Mouse (Mus musculus) lung, embryonic 14.5 days (tissue): ENCODE measurements around the gene Spert. TPM values are rescaled to one million over a fixed set of nuclear protein-coding genes. Genes with fewer than 3 reads are reported as not detected.

Experiments
- ATAC-seq: fragments of 200-750 bp; cut with Nextera tagmentation; 2 replicates; pipeline ENCODE4 v1.8.0; 2017; ENCODE audit warnings: mild to moderate bottlenecking, moderate TSS enrichment, moderate library complexity; ENCODE audit not compliant: insufficient read depth
- DNase-seq: peaks from one replicate; pipeline ENCODE4 v3.0.0-alpha.2; 2015
- H3K27ac ChIP-seq: fragments of 300-500 bp; sonication (generic); 2 replicates; pipeline ENCODE4 v1.5.1; 2014; ENCODE audit warnings: low read depth, mild to moderate bottlenecking, moderate library complexity
- H3K27me3 ChIP-seq: fragments of 300-500 bp; sonication (generic); 2 replicates; pipeline ENCODE4 v1.6.1; 2014; ENCODE audit warnings: low read length, control low read depth; ENCODE audit not compliant: insufficient read depth
- H3K36me3 ChIP-seq: fragments of 300-500 bp; sonication (generic); 2 replicates; pipeline ENCODE4 v1.6.1; 2014; ENCODE audit warnings: control low read depth; ENCODE audit not compliant: insufficient read depth
- H3K4me1 ChIP-seq: fragments of 300-500 bp; sonication (generic); 2 replicates; pipeline ENCODE4 v1.6.1; 2014; ENCODE audit warnings: antibody characterized with exemption, control low read depth; ENCODE audit not compliant: insufficient read depth
- H3K4me2 ChIP-seq: fragments of 300-500 bp; sonication (generic); 2 replicates; pipeline ENCODE4 v1.6.1; 2014; ENCODE audit warnings: mild to moderate bottlenecking
- H3K4me3 ChIP-seq: fragments of 300-500 bp; sonication (generic); 2 replicates; pipeline ENCODE4 v1.5.1; 2014; ENCODE audit warnings: low read depth, low read length
- H3K9ac ChIP-seq: fragments of 300-500 bp; sonication (generic); 2 replicates; pipeline ENCODE4 v1.6.1; 2014
- H3K9me3 ChIP-seq: fragments of 300-500 bp; sonication (generic); 2 replicates; pipeline ENCODE4 v1.6.1; 2016; ENCODE audit warnings: low read depth, low read length, control low read depth
- CTCF ChIP-seq: IDR thresholded peaks from 2 replicates; pipeline ENCODE4 v1.5.1; 2016; ENCODE audit warnings: antibody characterized with exemption, low read depth
- WGBS: fragments of 180-500 bp; shearing (Covaris S2); extraction: QIAGEN DNeasy Blood & Tissue Kit; methylation state at CpG from one replicate; pipeline ENCODE4 v1.1.7; 2014; 5-methylcytosine and 5-hydroxymethylcytosine counted together
- polyA plus RNA-seq: library from polyadenylated mRNA; unstranded; fragments of >200 nt; fragmentation: Nextera tagmentation; extraction: Ambion mirVana; gene quantifications from 2 replicates; pipeline ENCODE4 v1.2.1, GENCODE M21; 2014

The Spert gene
- polyA plus RNA-seq, 1 experiment from 2014 or later: not detected

DNA sequence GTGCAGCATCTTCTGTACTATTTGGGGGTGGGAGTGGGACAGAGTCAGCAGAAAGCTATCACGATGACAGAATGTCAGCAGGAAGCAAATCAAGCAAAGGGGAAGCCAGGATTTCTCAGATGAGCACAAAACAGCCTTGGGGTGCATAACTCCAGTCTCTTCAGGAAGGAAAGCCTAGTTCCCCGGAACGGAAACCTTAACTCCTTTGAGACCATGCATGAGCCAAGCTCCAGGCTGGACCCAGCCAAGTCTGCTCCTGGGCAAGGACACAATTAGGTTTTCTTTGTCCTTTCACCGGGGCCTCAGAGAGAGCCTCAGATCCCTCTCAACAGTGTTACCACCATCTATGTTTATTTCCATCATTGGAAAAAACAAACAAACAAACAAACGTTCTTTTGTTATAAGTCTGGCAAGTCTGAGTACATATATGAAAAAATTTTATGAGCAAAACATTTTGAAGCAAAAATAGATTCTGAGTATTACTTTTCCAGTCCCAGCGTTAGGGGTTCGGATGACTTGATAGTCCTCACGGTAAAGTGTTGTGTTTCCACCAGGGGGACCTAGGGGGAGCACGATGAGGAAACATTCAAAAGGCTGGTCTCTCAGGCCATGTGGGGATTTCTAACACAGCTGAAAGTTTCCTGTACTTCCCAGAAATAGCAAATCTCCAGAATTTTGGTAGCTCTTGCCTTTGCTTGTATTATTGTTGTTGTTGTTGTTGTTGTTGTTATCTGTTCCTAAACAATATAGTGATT is 31.2 kb downstream of the Spert start:
- Histone ChIP-seq H3K27ac (no peak overlapping the region), H3K4me1 (no peaks in the 10 kb centered on the region), H3K27me3 (no peaks in the 10 kb centered on the region), H3K4me3 (no peak overlapping the region), H3K36me3 (no peaks in the 10 kb centered on the region), H3K9ac (no peak overlapping the region), H3K4me2 (no peak overlapping the region), H3K9me3 (no peaks in the 10 kb centered on the region)
- TF ChIP-seq CTCF: peak; percentile 24; the same call in 1 of the 2 replicates
- peak; percentile 23 for DNase-seq
- 45% methylated on average over 9 of the region's 9 CpGs for WGBS
- ATAC-seq: no peak

DNA sequence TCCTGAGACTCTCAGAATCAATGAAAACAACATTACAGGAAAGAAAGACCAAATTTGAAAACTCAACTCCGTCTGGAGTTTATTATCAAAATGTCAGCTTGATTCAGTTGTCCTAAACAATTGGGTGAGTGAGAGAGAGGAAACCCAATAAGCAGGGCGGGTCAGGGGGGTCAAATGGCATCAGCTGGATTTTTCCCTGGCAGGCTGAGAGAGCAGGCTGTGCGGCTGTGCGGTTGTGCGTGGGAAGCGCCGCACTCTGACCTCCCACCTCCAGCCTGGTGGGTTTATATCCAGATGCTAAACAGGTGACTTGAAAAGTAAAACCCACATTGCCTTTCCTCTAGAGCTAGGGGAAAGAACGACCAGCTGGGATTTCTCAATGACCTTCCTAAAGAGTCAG is 51.2 kb downstream of the Spert start:
- no peak overlapping the region for H3K27ac ChIP-seq
- DNase-seq (no peak), ATAC-seq (no peak)
- H3K9ac ChIP-seq: no peak overlapping the region
- 17% methylated on average over 8 of the region's 8 CpGs for WGBS
- no peaks in the 10 kb centered on the region for H3K27me3 ChIP-seq
- H3K4me1 ChIP-seq: no peaks in the 10 kb centered on the region
- H3K36me3 ChIP-seq: no peaks in the 10 kb centered on the region
- no peaks in the 10 kb centered on the region for H3K9me3 ChIP-seq
- H3K4me3 ChIP-seq: no peak overlapping the region
- TF ChIP-seq CTCF: no peak
- no peak overlapping the region for H3K4me2 ChIP-seq

DNA sequence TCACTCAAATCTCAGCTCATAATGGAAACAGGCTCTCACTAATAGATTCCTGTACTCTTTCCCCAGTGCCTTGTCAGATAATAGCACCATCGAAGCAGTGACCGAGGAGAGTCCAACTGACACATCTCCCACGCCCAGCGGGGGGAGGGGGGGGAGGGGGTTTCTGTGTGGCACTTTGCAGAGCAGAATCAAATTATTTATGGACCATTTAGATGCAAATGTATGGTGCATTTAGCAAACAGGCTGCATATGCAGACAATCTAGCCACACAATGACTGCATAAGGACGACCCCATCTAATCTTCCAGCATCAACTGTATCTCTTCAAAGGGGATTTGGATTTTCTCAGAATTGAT is 51.9 kb downstream of the Spert start:
- no peak for TF ChIP-seq CTCF
- no peaks in the 10 kb centered on the region for H3K9me3 ChIP-seq
- H3K4me3 ChIP-seq: no peak overlapping the region
- no peaks in the 10 kb centered on the region for H3K27me3 ChIP-seq
- no peaks in the 10 kb centered on the region for H3K36me3 ChIP-seq
- H3K4me1 ChIP-seq: no peaks in the 10 kb centered on the region
- DNase-seq (no peak), ATAC-seq (no peak)
- H3K4me2 ChIP-seq: no peak overlapping the region
- 33% methylated on average over 5 of the region's 5 CpGs for WGBS
- H3K27ac ChIP-seq: no peak overlapping the region
- H3K9ac ChIP-seq: no peak overlapping the region

DNA sequence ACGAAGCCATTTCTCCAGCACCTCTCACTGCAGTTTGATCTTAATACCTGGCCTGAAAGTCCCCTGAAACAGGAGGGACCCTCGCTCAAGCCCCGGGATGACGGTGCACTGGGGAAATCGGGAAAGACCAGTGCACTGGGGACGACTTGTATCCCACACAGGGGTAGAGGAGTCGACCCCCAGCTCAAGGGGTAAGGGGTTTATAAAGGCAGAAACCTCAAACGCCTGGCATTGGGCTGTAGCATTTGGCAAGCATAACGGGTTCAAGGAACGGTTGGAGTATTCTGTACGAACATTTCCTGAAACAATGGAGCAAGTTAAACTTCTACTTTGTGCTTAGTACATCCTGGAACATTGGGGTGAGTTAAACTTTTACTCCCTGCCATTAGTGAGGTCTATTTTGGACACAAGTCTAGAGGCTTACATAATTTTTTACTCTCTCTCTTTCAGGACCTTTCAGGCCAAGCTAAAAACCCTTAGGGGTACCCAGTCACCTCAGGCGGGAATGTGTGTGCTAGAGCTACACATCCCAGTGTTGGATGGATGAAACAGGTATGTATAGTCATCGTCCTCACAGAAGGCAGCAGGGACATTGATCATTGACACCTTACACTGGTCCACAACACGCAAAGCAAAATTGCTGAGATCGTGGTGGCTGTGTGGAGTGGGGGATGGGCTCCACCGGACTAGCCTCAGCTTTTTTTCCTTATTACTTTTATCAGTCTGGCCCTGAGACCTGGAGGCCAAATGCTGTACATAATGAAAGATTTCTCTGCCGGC is 52.5 kb downstream of the Spert start:
- DNase-seq: no peak
- no peak for TF ChIP-seq CTCF
- Histone ChIP-seq H3K36me3 (no peaks in the 10 kb centered on the region), H3K9me3 (no peaks in the 10 kb centered on the region), H3K9ac (no peak overlapping the region), H3K4me3 (no peak overlapping the region), H3K27ac (no peak overlapping the region), H3K27me3 (no peaks in the 10 kb centered on the region), H3K4me1 (no peaks in the 10 kb centered on the region), H3K4me2 (no peak overlapping the region)
- no peak for ATAC-seq
- WGBS: 59% methylated on average over 17 of the region's 17 CpGs

DNA sequence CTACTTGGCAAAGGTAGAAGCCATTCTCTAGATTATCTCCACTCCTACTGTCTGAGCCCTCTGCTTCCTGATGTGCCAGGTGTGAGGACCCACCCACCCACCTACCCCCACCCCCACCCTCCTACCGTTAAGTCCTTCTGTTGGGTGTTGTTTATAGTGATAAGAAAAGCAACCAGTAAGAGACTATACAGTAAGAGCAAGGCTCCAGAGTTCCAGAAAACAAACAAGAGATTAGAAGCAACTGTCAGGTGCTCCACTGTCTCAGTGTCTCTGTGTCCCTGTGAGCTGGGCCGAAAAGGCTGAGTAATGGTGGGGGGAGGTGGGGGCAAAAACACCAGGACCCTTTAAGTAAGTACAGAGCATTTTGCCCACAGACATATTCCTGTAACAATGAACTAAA is 53.7 kb downstream of the Spert start:
- no peak overlapping the region for H3K9ac ChIP-seq
- TF ChIP-seq CTCF: no peak
- H3K36me3 ChIP-seq: no peaks in the 10 kb centered on the region
- WGBS: 29% methylated on average over 2 of the region's 2 CpGs
- no peak for ATAC-seq
- H3K27me3 ChIP-seq: no peaks in the 10 kb centered on the region
- no peaks in the 10 kb centered on the region for H3K4me1 ChIP-seq
- H3K4me3 ChIP-seq: no peak overlapping the region
- no peak overlapping the region for H3K4me2 ChIP-seq
- H3K27ac ChIP-seq: no peak overlapping the region
- DNase-seq: no peak
- H3K9me3 ChIP-seq: no peaks in the 10 kb centered on the region

Other genes starting within 250 kb of the Spert start
- gene Siah3, start 137.1 kb downstream of the Spert start, polyA plus RNA-seq: 0.07 TPM in 1 of 2 replicates, not detected in the other
- not detected in 2 replicates for gene Erich6b, start 49.1 kb upstream of the Spert start, polyA plus RNA-seq
- gene Cog3, start 161.4 kb upstream of the Spert start, polyA plus RNA-seq: 25.4 and 26.1 TPM in 2 replicates
- gene Slc25a30, start 193.9 kb upstream of the Spert start, polyA plus RNA-seq: 4.1 and 4.7 TPM in 2 replicates